Mouse (Mus musculus): Measurements from ENCODE around the gene Hsd17b12. TPM values are rescaled to one million over a fixed set of nuclear protein-coding genes. Genes with fewer than 3 reads are reported as not detected.

Gene Hsd17b12
- total and polyA plus RNA-seq, 3 experiments = 70.7 to 117 (median 114) TPM

DNA sequence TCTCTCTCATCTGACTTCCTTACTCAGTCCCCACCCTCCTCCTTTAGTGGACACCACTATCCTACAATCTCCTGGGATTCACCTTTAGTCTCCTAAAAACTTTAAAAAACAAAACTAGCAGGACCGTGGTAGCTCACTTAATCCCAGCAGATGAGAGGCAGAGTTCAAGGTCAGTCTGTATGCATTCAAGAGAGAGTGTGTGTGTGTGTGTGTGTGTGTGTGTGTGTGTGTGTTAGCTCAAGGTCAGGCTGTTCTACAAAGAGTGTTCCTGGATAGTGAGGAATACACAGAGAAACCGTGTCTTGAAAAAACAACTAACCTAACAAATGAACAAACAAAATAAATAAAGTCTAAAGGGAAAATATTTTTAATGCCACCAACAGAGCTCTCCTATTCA is 12.6 kb downstream of the Hsd17b12 start:
- Histone ChIP-seq H3K9me3 (replicated peaks; ENCODE audit: low read length) (no peaks in the 10 kb centered on the region), H3K4me2 (ENCODE audit: insufficient read depth, low read depth, poor library complexity, severe bottlenecking) (no peak overlapping the region), H3K27me3 (replicated peaks) (no peaks in the 10 kb centered on the region), H3K4me3 (replicated peaks in 1 of 3; ENCODE audit: low read depth in 2 of 3, low read length in 2 of 3, poor library complexity in 1 of 3) (no peak overlapping the region), H3K9ac (ENCODE audit: insufficient read depth, low read depth) (no peak overlapping the region), H3K4me1 (ENCODE audit: control insufficient read depth in 1 of 2, insufficient read depth in 2 of 2) (peaks cover 0 to 30% of the 10 kb centered on the region in 2 experiments; a peak in 2 of 4 replicates), H3K79me2 (replicated peaks; ENCODE audit: control insufficient read depth, extremely low read depth, insufficient read depth, poor library complexity, severe bottlenecking) (peaks cover 25% of the 10 kb centered on the region), H3K27ac (ENCODE audit: insufficient read depth, low read depth) (no peak overlapping the region), H3K36me3 (replicated peaks in 1 of 2; ENCODE audit: control insufficient read depth in 1 of 2, insufficient read depth in 1 of 2, low read length in 1 of 2) (peaks cover 0 to 29% of the 10 kb centered on the region in 2 experiments)
- dilution Hi-C loops (cut with MboI; ENCODE audit: extremely low pct_ligation_motif_present, extremely low pct_unique_long_range_greater_than_20kb, low sequenced_read_pairs) = no loop called here
- in situ Hi-C loops (cut with MboI; ENCODE audit: low pct_ligation_motif_present, low pct_unique_long_range_greater_than_20kb, low sequenced_read_pairs) = no loop called here
- DNase-seq (ENCODE audit: extremely low read depth) = no peak
- TF ChIP-seq POLR2A (IDR thresholded peaks at IDR 0.05; ENCODE audit: low read depth, low read length) (no peak), E2F4 (IDR thresholded peaks at IDR 0.05; ENCODE audit: insufficient replicate concordance, low read depth, low read length) (no peak), CHD1 (IDR thresholded peaks at IDR 0.05; ENCODE audit: low read depth, low read length) (no peak), NELFE (IDR thresholded peaks at IDR 0.05; ENCODE audit: low read depth, low read length) (no peak), RAD21 (IDR thresholded peaks at IDR 0.05; ENCODE audit: low read depth, low read length) (no peak), USF2 (conservative IDR thresholded peaks at IDR 0.05; ENCODE audit: low read depth, low read length) (no peak), ZKSCAN1 (IDR thresholded peaks at IDR 0.05; ENCODE audit: borderline replicate concordance, low read depth, low read length) (no peak), JUND (conservative IDR thresholded peaks at IDR 0.05; ENCODE audit: low read depth, low read length) (no peak), MAX (IDR thresholded peaks at IDR 0.05; ENCODE audit: low read length) (no peak), IRF4 (IDR thresholded peaks at IDR 0.05; ENCODE audit: low read depth, low read length) (no peak), SMC3 (IDR thresholded peaks at IDR 0.05; ENCODE audit: low read depth, low read length) (no peak), CHD2 (IDR thresholded peaks at IDR 0.05; ENCODE audit: low read length) (no peak), MAFK (IDR thresholded peaks at IDR 0.05; ENCODE audit: insufficient replicate concordance, low read length) (no peak), ZC3H11A (IDR thresholded peaks at IDR 0.05; ENCODE audit: low read depth, low read length) (no peak)

DNA sequence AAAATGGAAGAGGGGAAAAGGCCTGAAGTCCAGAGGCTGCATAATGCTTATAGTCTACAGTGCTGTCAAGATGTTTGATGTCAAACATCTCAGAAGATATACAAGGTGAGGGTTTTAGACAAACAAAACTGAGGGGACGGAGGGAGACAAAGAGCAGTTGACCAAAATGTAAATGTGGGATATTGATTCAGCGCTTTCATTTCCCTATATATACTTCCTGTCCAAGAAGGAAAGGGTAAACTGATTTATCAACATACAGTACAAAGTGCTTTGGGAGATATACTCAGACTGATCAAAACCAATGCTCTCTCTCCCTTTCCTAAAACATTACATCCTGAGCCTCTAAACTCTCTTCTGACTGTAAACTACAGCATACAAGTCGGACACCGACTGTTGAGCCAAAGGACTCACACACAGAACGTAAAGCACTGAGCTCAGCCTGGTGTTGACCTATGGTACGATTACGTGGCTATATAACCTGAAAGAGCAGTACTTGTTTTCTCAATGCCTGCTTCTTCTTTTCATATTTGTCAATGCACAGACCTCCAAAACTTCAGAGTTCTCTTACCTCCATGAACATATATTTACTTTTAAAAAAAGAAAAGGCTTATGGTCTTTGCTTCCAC is 13.1 kb downstream of the Hsd17b12 start:
- no peak overlapping the region for H3K27ac ChIP-seq (ENCODE audit: insufficient read depth, low read depth)
- no peaks in the 10 kb centered on the region for H3K9me3 ChIP-seq (replicated peaks; ENCODE audit: low read length)
- H3K4me3 ChIP-seq (replicated peaks in 1 of 3; ENCODE audit: low read depth in 2 of 3, low read length in 2 of 3, poor library complexity in 1 of 3) = no peak overlapping the region
- H3K9ac ChIP-seq (ENCODE audit: insufficient read depth, low read depth) = no peak overlapping the region
- no peak overlapping the region for H3K4me2 ChIP-seq (ENCODE audit: insufficient read depth, low read depth, poor library complexity, severe bottlenecking)
- in situ Hi-C loops (cut with MboI; ENCODE audit: low pct_ligation_motif_present, low pct_unique_long_range_greater_than_20kb, low sequenced_read_pairs) (no loop called here), dilution Hi-C loops (cut with MboI; ENCODE audit: extremely low pct_ligation_motif_present, extremely low pct_unique_long_range_greater_than_20kb, low sequenced_read_pairs) (no loop called here)
- no peaks in the 10 kb centered on the region for H3K27me3 ChIP-seq (replicated peaks)
- H3K79me2 ChIP-seq (replicated peaks; ENCODE audit: control insufficient read depth, extremely low read depth, insufficient read depth, poor library complexity, severe bottlenecking) = peaks cover 23% of the 10 kb centered on the region
- TF ChIP-seq PAX5 (IDR thresholded peaks at IDR 0.05; ENCODE audit: low read length) (no peak), ZNF384 (IDR thresholded peaks at IDR 0.05; ENCODE audit: low read depth, low read length) (no peak), POLR2AphosphoS2 (IDR thresholded peaks at IDR 0.05; ENCODE audit: low read depth, low read length) (no peak), MAZ (IDR thresholded peaks at IDR 0.05; ENCODE audit: low read depth, low read length) (no peak), ZC3H11A (IDR thresholded peaks at IDR 0.05; ENCODE audit: low read depth, low read length) (no peak), SMC3 (IDR thresholded peaks at IDR 0.05; ENCODE audit: low read depth, low read length) (no peak), NRF1 (IDR thresholded peaks at IDR 0.05; ENCODE audit: low read depth, low read length) (no peak), USF1 (IDR thresholded peaks at IDR 0.05; ENCODE audit: low read depth, low read length) (no peak), HCFC1 (IDR thresholded peaks at IDR 0.05; ENCODE audit: low read depth, low read length) (no peak), EP300 (IDR thresholded peaks at IDR 0.05; ENCODE audit: low read length) (no peak), KAT2A (IDR thresholded peaks at IDR 0.05; ENCODE audit: insufficient replicate concordance, low read length) (no peak), RCOR1 (conservative IDR thresholded peaks at IDR 0.05; ENCODE audit: low read depth, low read length) (no peak), POLR2A (IDR thresholded peaks at IDR 0.05; ENCODE audit: low read depth, low read length) (no peak)
- peaks cover 0 to 31% of the 10 kb centered on the region in 2 experiments for H3K36me3 ChIP-seq (replicated peaks in 1 of 2; ENCODE audit: control insufficient read depth in 1 of 2, insufficient read depth in 1 of 2, low read length in 1 of 2)
- peaks cover 0 to 29% of the 10 kb centered on the region in 2 experiments; a peak in 2 of 4 replicates for H3K4me1 ChIP-seq (ENCODE audit: control insufficient read depth in 1 of 2, insufficient read depth in 2 of 2)
- no peak for DNase-seq (ENCODE audit: extremely low read depth)

Data from CH12.LX (cell line).